Mouse (Mus musculus) macrophage (primary cell): ENCODE results near the gene Abcd4. TPM values are rescaled to one million over a fixed set of nuclear protein-coding genes. Genes with fewer than 3 reads are reported as not detected.

Experiments
- H3K27ac ChIP-seq: fragments of 350-480 bp; formaldehyde crosslinking; 2 replicates; pipeline ENCODE4 v1.9.0; 2021
- H3K36me3 ChIP-seq: fragments of 350-480 bp; formaldehyde crosslinking; 2 replicates; pipeline ENCODE4 v1.9.0; 2021; ENCODE audit errors: inconsistent target
- H3K4me3 ChIP-seq: fragments of 350-480 bp; formaldehyde crosslinking; 2 replicates; pipeline ENCODE4 v1.9.0; 2021; ENCODE audit errors: inconsistent target
- H3K79me2 ChIP-seq: fragments of 350-480 bp; formaldehyde crosslinking; 2 replicates; pipeline ENCODE4 v1.9.0; 2021; ENCODE audit errors: inconsistent target
- WGBS: methylation state at CpG from one replicate; pipeline ENCODE4 v1.1.7; 2026; ENCODE audit warnings: inconsistent platforms; ENCODE audit not compliant: missing documents; 5-methylcytosine and 5-hydroxymethylcytosine counted together
- polyA plus RNA-seq: library from polyadenylated mRNA; stranded (reverse); fragments of 250-400 nt; gene quantifications from 3 replicates; pipeline ENCODE4 v1.2.4, GENCODE M21; 2018; ENCODE audit warnings: inconsistent platforms

Gene Abcd4
- polyA plus RNA-seq, 1 experiment from 2014 or later: 5.1 TPM

DNA sequence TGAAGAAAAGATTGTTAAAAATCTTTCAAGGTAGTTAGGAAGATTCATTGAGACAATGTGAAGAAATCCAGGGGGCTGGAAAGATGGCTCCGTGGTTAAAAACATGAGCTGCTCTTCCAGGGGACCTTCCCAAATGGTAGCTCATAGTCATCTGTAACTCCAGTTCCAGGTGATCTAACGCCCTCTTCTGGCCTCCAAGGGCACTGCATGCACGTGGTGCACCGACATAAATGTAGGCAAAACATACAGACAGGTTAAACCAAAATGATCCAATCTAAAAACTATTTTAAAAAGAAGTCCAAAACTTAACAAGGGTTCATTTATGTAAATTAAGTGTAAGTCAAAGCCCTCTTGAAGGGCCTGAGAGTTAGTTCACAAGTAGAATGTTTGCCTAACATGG is 54.7 kb downstream of the Abcd4 start:
- Histone ChIP-seq H3K36me3 (no peaks in the 10 kb centered on the region), H3K27ac (no peak overlapping the region), H3K4me3 (no peak overlapping the region), H3K79me2 (no peaks in the 10 kb centered on the region)
- 56% methylated on average over 4 of the region's 4 CpGs for WGBS

DNA sequence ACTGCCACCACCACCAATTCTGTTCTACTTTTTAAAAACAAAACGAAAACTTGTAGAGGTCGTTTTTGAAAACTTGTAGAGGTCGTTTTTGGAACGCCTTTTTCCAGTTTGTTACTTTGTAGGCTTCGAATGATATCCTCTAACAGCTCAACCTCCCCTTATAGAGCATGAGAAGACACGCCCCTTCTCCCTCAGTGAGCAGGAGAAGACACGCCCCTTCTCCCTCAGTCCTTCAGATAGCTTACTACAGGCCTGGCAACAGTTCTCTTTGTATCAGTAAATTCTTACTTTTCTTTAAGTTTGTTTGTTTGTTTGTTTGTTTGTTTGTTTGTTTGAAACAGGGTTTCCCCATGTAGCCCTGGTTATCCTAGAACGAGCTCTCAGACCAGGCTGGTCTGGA is 62.0 kb downstream of the Abcd4 start:
- H3K27ac ChIP-seq: no peak overlapping the region
- 74% methylated on average over 8 of the region's 8 CpGs for WGBS
- no peak overlapping the region for H3K4me3 ChIP-seq
- H3K79me2 ChIP-seq: no peaks in the 10 kb centered on the region
- no peaks in the 10 kb centered on the region for H3K36me3 ChIP-seq

Other genes with a start within 250 kb of the Abcd4 start
- gene Entpd5, start 208.4 kb downstream of the Abcd4 start, polyA plus RNA-seq: 5.9 to 7.3 TPM (median 5.9 TPM) in 3 replicates
- 0.14 to 1.1 TPM (median 0.17 TPM) in 3 replicates for gene Bbof1, start 208.3 kb downstream of the Abcd4 start, polyA plus RNA-seq
- 12.8 to 14.4 TPM (median 13.1 TPM) in 3 replicates for gene Rnf113a2, start 200.2 kb downstream of the Abcd4 start, polyA plus RNA-seq
- 10.7 to 14.2 TPM (median 13.8 TPM) in 3 replicates for gene Aldh6a1, start 166.4 kb downstream of the Abcd4 start, polyA plus RNA-seq
- 5.6 to 8.0 TPM (median 5.9 TPM) in 3 replicates for gene Lin52, start 166.0 kb downstream of the Abcd4 start, polyA plus RNA-seq
- gene Vsx2, start 47.7 kb downstream of the Abcd4 start, polyA plus RNA-seq: not detected in 3 replicates
- not detected in 3 replicates for gene Vrtn, start 23.6 kb upstream of the Abcd4 start, polyA plus RNA-seq
- 0.09 to 0.12 TPM in 2 of 3 replicates, not detected in the other for gene Syndig1l, start 81.4 kb upstream of the Abcd4 start, polyA plus RNA-seq
- gene Npc2, start 155.7 kb upstream of the Abcd4 start, polyA plus RNA-seq: 718 to 992 TPM (median 879 TPM) in 3 replicates
- 46.5 to 60.7 TPM (median 56.0 TPM) in 3 replicates for gene Isca2, start 155.8 kb upstream of the Abcd4 start, polyA plus RNA-seq